Mouse (Mus musculus) activated CD4-positive, CD25-positive, alpha-beta regulatory T cell, adult 4 months (primary cell): ENCODE measurements at regions not wholly inside any gene's neighbourhood (a gene's known extent, or its start where the extent isn't known, plus 50 kb on each side); places are given as distances from the start of the nearest gene placed in this dataset.

Source experiments
- ATAC-seq: one replicate; pipeline ENCODE4 v1.8.0; 2017

DNA sequence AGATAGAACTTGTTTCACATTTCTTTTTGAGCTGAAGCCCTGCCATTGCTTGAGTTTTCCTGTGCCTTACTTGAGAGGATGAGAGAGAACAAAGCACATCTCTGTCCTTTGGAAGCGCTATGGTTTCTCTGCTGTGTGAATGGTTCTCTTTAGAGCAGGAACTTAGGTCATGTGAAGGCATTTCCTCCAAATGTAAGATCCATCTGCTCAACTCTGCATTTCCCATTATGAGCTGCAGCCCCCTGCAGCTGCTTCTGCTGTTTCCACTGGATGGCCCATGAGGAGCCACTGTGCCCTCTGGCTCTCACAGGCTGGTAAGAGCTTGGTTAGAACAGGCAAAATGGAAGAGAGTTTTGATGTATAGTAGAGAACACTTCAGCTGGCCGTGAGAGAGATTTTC lies 102.5 kb upstream of the Slc4a7 start:
- ATAC-seq, result no peak

DNA sequence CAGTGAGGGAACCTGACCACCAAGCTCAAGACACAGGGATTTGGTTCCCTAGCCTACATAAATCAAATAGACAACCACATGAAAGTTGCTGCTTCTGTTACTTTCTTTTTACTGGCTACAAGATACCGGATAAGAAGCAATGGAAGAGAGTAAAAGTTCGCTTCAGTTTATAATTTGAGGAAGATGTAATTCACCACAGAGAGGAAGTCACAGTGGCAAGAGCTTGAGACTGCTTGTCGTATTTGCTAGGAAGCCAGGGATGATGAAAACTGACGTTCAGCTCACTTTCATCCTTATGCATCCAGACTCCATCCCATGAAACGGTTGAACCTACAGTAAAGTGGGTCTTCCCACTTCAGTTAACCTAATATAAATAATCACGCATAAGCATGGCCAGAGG lies 102.1 kb upstream of the Slc4a7 start:
- ATAC-seq, result no peak

- ATAC-seq, result peak; percentile 28
These were observed 98.6 kb upstream of the Slc4a7 start for GRCm38 (mm10) chr14:14603439-14603838.

- ATAC-seq, result no peak
These were observed 95.0 kb upstream of the Slc4a7 start for GRCm38 (mm10) chr14:14607074-14607473.

DNA sequence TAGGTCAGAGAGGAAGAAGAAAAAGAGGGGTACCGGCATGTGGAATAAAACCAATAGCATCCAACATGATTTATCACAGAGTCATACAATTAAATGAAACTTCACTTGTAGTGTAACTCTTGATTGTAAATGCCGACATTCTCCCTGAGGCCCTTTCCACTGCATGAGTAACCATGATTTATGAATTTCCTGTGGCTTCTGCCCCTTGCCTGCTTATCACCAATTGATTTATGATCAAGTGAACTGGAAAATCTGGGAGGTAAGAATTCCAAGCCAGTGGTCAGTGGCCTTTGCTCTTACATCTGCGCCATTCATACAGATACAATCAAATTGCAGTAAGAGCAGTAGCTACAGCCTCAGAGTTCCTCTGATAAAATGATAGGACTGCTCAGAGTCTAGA lies 89.8 kb upstream of the Slc4a7 start:
- ATAC-seq, result no peak

- ATAC-seq, result no peak
These were observed 81.8 kb upstream of the Slc4a7 start for GRCm38 (mm10) chr14:14620316-14620715.

- no peak for ATAC-seq
These were observed 73.4 kb upstream of the Slc4a7 start for GRCm38 (mm10) chr14:14628673-14629072.

GRCm38 (mm10) chr14:14631750-14632149 lies 70.3 kb upstream of the Slc4a7 start:
- no peak for ATAC-seq

DNA sequence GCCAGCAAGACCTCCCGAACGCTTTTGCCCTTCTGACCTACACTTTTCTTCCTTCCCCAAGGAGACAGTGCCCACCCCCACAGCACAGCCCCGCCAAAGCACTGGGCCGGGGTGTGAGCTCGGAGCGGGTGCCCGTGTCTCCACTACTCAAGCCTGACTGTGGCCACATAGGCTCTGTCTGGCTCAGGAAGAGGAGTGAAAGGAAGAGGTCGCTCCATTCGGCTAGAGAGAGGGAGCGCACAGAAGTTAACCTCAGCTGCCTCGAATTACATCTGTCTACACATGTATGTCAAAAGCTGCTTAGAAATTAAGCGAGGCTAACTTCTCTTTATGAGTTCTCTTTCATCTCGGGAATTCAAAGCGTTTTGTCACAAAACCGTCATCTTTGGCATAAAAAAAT lies 69.6 kb upstream of the Slc4a7 start:
- ATAC-seq, result peak; percentile 7

DNA sequence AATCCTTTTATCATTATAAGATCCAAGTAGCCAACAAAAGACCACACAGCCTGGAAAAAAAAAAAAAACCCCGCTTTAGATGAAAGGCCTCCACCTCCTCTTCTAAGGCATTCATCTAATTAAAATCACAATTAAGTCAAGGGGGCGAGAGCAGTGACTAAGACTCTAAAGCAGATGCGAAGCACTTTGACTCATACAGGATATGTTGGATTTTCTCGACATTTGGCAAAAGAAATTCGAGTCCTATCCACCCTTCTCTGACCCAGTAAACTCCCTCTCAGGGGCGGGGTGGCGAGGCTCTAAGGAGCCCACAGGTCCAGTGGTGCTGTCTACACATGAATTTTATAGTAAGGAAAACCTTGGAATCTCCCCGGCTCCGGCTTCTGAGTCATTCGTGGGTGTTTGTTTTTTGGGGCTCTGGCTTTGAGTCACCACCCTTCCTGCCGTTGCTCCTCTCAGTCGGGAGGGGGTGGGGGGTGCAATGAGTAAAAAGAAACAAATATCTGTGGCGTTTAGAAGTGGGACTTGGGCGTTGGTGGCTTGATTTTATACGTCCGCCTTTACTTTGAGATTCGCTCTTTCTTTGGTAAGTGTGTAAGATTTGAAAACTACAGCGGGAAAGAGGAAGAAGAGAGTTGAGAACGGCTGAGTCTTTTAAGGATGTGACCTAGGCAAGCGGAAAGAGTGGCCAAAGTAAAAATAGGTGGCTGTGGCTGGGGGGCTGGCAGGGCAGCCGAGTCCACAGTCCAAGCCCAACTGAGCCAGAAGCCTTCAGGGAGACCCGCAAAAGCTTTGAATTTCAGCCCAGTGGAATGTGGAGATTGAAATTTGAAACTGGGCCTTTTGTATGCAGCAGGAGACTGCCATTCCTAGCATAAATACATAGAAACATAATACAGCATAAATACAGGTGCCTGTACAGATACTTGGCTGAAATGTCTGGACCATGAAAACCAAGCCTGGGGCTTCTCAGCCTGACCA lies 68.8 kb upstream of the Slc4a7 start:
- peak; percentile 88 for ATAC-seq

DNA sequence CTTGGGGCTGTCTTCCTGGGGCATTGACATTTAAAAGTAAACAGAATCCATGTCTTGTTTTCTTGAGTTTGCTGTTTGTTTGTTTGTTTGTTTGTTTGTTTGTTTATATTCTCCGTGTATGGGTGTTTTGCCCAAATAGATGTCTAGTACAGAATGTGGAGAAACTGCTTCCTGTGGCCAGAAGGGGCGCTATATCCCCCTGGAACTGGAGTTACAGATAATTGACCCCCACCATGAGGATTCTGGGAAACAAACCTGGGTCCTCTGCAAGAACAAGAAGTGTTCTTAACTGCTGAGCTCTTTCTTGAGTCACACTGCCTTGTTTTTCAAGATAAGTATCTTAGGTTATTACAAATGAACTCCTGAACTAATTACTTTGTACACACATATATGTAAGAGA lies 68.1 kb upstream of the Slc4a7 start:
- ATAC-seq, result no peak

- ATAC-seq, result no peak
These were observed 62.7 kb upstream of the Slc4a7 start for GRCm38 (mm10) chr14:14639102-14640015.

GRCm38 (mm10) chr14:14640023-14640441 lies 62.0 kb upstream of the Slc4a7 start:
- no peak for ATAC-seq

- no peak for ATAC-seq
These were observed 61.5 kb upstream of the Slc4a7 start for GRCm38 (mm10) chr14:14640557-14640956.

GRCm38 (mm10) chr14:14643533-14643932 lies 58.5 kb upstream of the Slc4a7 start:
- ATAC-seq, result no peak

GRCm38 (mm10) chr14:14645084-14645483 lies 57.0 kb upstream of the Slc4a7 start:
- ATAC-seq, result no peak
